9 mouse cellular contexts compared by ENCODE assay signal in genomic region chr11:87748132-87749119, GRCm38 (mm10). TPM values are rescaled to one million over a fixed set of nuclear protein-coding genes. Genes with fewer than 3 reads are reported as not detected.
DNase-seq lines count a peak whose midpoint lies in the region; TF ChIP-seq lines count a peak whose summit lies in the region.
"Had no signal": no experiment of that assay in that cellular context is flagged by ENCODE, and none has a peak within 500 bp of the region (broad histone marks: within the 10 kb centered on the region; RNA-seq: fewer than 3 reads in every experiment).

No protein-coding gene starts in this region.

- intact Hi-C loops in left cerebral cortex, postnatal 25 days (cut with DNase I): no loop called here

- H3K4me1 ChIP-seq in kidney, adult 2 months (ENCODE audit: control insufficient read depth, insufficient read depth, low read length): no peaks in the 10 kb centered on the region

- H3K27me3 ChIP-seq in kidney, adult 2 months (replicated peaks; ENCODE audit: control insufficient read depth, insufficient read depth, low read length): no peaks in the 10 kb centered on the region
- H3K27me3 ChIP-seq: Patski had no signal

- TF ChIP-seq POLR2A in kidney, adult 2 months (IDR thresholded peaks at IDR 0.05; ENCODE audit: low read depth, low read length): no peak

- DNase-seq in embryo, embryonic 10 days (ENCODE audit: low spot score): peak; percentile 44
- no peak for DNase-seq in embryo, embryonic 9.5 days (ENCODE audit: extremely low spot score)
- peak; percentile 79 for DNase-seq in c-Kit-positive CD71-negative TER-119-negative erythroid progenitor cells, embryonic 14.5 days (ENCODE audit: low read depth)
- DNase-seq in kidney, adult 2 months: peak; percentile 30
- DNase-seq in lung, postnatal 14 days: peak; percentile 49
- peak; percentile 82 to 92 for DNase-seq in thymus, adult 18-20 months
- DNase-seq in left cerebral cortex, postnatal 25 days (ENCODE audit: low spot score in 2 of 2): no peak
- DNase-seq in yolk sac, embryonic 10.5 days (ENCODE audit: low spot score): no peak

- H3K4me3 ChIP-seq in kidney, adult 2 months (ENCODE audit: insufficient read depth, low read depth, low read length): no peak overlapping the region

- WGBS in kidney, adult 2 months: 29% methylated on average over 19 of the region's 19 CpGs

- peak overlapping the region; percentile 2; the same call in 1 of the 2 replicates for H3K27ac ChIP-seq in kidney, adult 2 months (ENCODE audit: insufficient read depth, low read depth, low read length)

- H3K36me3 ChIP-seq in kidney, adult 2 months (ENCODE audit: control insufficient read depth, insufficient read depth, low read length): no peaks in the 10 kb centered on the region

- TF ChIP-seq CTCF in kidney, adult 2 months (conservative IDR thresholded peaks at IDR 0.05; ENCODE audit: insufficient read depth, insufficient read length, low read depth, low read length): no peak

RNA-seq across cellular contexts. Expression of gene Supt4a, which starts 11.1 kb away (rescaled TPM):
- 96.9 and 135 TPM in 2 replicates for polyA plus RNA-seq in kidney, adult 2 months (2012; rRNA removed)
- 10 to 100 TPM; 69.9 to 86.3 TPM for total RNA-seq in left cerebral cortex, postnatal 25 days (2021)

RNA-seq across cellular contexts. Expression of gene Tspoap1, which starts 11.9 kb away (rescaled TPM):
- polyA plus RNA-seq in kidney, adult 2 months (2012; rRNA removed): 3.1 and 4.2 TPM in 2 replicates
- 100 to 1,000 TPM; 165 to 189 TPM for total RNA-seq in left cerebral cortex, postnatal 25 days (2021)

RNA-seq across cellular contexts. Expression of gene Mpo, which starts 45.0 kb away (rescaled TPM):
- 0.05 TPM in 1 of 2 replicates, not detected in the other for polyA plus RNA-seq in kidney, adult 2 months (2012; rRNA removed)
- not detected for total RNA-seq in left cerebral cortex, postnatal 25 days (2021)
- polyA plus RNA-seq: Patski had no signal

Comparison
In these comparisons a context has a peak if more than half of its experiments do, and no peak if none do; other contexts are left out.
1. DNase-seq: peak in embryo, embryonic 10 days (single experiment), c-Kit-positive CD71-negative TER-119-negative erythroid progenitor cells, embryonic 14.5 days (single experiment), kidney, adult 2 months (single experiment), lung, postnatal 14 days (single experiment) and thymus, adult 18-20 months (2 of 2); none in embryo, embryonic 9.5 days (single experiment), left cerebral cortex, postnatal 25 days (0 of 2) and yolk sac, embryonic 10.5 days (single experiment).